Mouse (Mus musculus) embryonic facial prominence, embryonic 13.5 days (tissue): ENCODE measurements around the gene Il1r1. TPM values are rescaled to one million over a fixed set of nuclear protein-coding genes. Genes with fewer than 3 reads are reported as not detected.
A peak's percentile ranks its signal among the peaks of the same experiment; 100 is the strongest.

Experiments
- ATAC-seq: fragments of 200-750 bp; cut with Nextera tagmentation; 2 replicates; pipeline ENCODE4 v1.8.0; 2017; ENCODE audit warnings: low read depth; ENCODE audit not compliant: insufficient number of reproducible peaks, insufficient read depth, low FRiP score, low TSS enrichment
- H3K27ac ChIP-seq: fragments of 300-500 bp; sonication (generic); 2 replicates; pipeline ENCODE4 v1.5.1; 2015; ENCODE audit warnings: moderate library complexity, mild to moderate bottlenecking, inconsistent platforms
- H3K27me3 ChIP-seq: fragments of 300-500 bp; sonication (generic); 2 replicates; pipeline ENCODE4 v1.6.1; 2015; ENCODE audit warnings: mild to moderate bottlenecking, inconsistent platforms
- H3K36me3 ChIP-seq: fragments of 300-500 bp; sonication (generic); 2 replicates; pipeline ENCODE4 v1.6.1; 2015; ENCODE audit warnings: mild to moderate bottlenecking, inconsistent platforms
- H3K4me1 ChIP-seq: fragments of 300-500 bp; sonication (generic); 2 replicates; pipeline ENCODE4 v1.6.1; 2015; ENCODE audit warnings: inconsistent platforms
- H3K4me2 ChIP-seq: fragments of 300-500 bp; sonication (generic); 2 replicates; pipeline ENCODE4 v1.6.1; 2015; ENCODE audit warnings: moderate library complexity, mild to moderate bottlenecking, inconsistent platforms
- H3K4me3 ChIP-seq: fragments of 300-500 bp; sonication (generic); 2 replicates; pipeline ENCODE4 v1.5.1; 2015; ENCODE audit warnings: mild to moderate bottlenecking, inconsistent platforms
- H3K9ac ChIP-seq: fragments of 300-500 bp; sonication (generic); 2 replicates; pipeline ENCODE4 v1.6.1; 2015; ENCODE audit warnings: mild to moderate bottlenecking, inconsistent platforms
- H3K9me3 ChIP-seq: fragments of 300-500 bp; sonication (generic); 2 replicates; pipeline ENCODE4 v1.6.1; 2016; ENCODE audit warnings: inconsistent platforms
- WGBS: fragments of 180-500 bp; shearing (Covaris S2); methylation state at CpG from one replicate; pipeline ENCODE4 v1.1.7; 2015; ENCODE audit warnings: mixed read lengths; 5-methylcytosine and 5-hydroxymethylcytosine counted together
- polyA plus RNA-seq: library from polyadenylated mRNA; unstranded; fragments of >200 nt; fragmentation: Nextera tagmentation; extraction: Ambion mirVana; gene quantifications from 2 replicates; pipeline ENCODE4 v1.2.1, GENCODE M21; 2015

Il1r1 gene
- polyA plus RNA-seq, 1 experiment from 2014 or later = 7.2 TPM

GRCm38 (mm10) chr1:40254347-40255057, 29.6 kb downstream of the Il1r1 start:
- no peaks in the 10 kb centered on the region for H3K27me3 ChIP-seq
- no peaks in the 10 kb centered on the region for H3K9me3 ChIP-seq
- H3K4me2 ChIP-seq = no peak overlapping the region
- no peaks in the 10 kb centered on the region for H3K4me1 ChIP-seq
- WGBS = 42% methylated on average over 3 of the region's 3 CpGs
- no peak overlapping the region for H3K9ac ChIP-seq
- ATAC-seq = no peak
- H3K27ac ChIP-seq = 0 out of 2 replicates have a peak overlapping the region, but pooled peaks have one; percentile 35
- no peak overlapping the region for H3K4me3 ChIP-seq
- no peaks in the 10 kb centered on the region for H3K36me3 ChIP-seq

GRCm38 (mm10) chr1:40262441-40263121, 37.7 kb downstream of the Il1r1 start:
- Histone ChIP-seq H3K36me3 (no peaks in the 10 kb centered on the region), H3K27ac (no peak overlapping the region), H3K4me1 (peaks cover 35% of the 10 kb centered on the region), H3K27me3 (no peaks in the 10 kb centered on the region), H3K4me2 (no peak overlapping the region), H3K4me3 (no peak overlapping the region), H3K9me3 (no peaks in the 10 kb centered on the region), H3K9ac (no peak overlapping the region)
- 57% methylated on average over 9 of the region's 9 CpGs for WGBS
- ATAC-seq = no peak

GRCm38 (mm10) chr1:40263122-40263498, 38.2 kb downstream of the Il1r1 start:
- ATAC-seq = no peak
- Histone ChIP-seq H3K27ac (no peak overlapping the region; the same call in 1 of the 2 replicates), H3K9me3 (no peaks in the 10 kb centered on the region), H3K4me2 (no peak overlapping the region), H3K4me3 (no peak overlapping the region), H3K36me3 (no peaks in the 10 kb centered on the region), H3K9ac (no peak overlapping the region), H3K4me1 (peaks cover 40% of the 10 kb centered on the region), H3K27me3 (no peaks in the 10 kb centered on the region)
- WGBS = 35% methylated on average over 7 of the region's 7 CpGs

DNA sequence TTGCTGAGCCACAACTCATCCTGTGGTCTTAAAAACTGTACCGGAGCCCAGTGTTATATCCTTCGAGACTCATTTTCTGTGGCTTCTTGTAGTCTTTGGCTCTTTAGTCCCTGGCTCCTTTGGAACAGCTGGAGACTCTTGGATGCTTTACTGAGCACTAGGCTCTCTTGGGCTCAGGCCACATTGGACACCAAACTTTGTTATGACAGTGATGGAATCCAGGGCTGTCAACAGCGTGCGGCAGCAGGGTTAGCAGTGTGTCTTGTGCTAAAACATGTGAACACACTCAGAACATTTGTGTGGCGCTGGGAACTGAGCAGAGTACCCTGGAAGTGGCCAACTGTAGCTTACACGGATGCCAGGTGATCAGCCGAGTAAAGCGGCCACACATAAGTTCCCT, 38.8 kb downstream of the Il1r1 start:
- WGBS = 80% methylated on average over 8 of the region's 8 CpGs
- Histone ChIP-seq H3K9ac (no peak overlapping the region), H3K27me3 (no peaks in the 10 kb centered on the region), H3K9me3 (no peaks in the 10 kb centered on the region), H3K4me3 (no peak overlapping the region), H3K27ac (peak overlapping the region; percentile 12; the same call in 1 of the 2 replicates), H3K4me1 (peaks cover 45% of the 10 kb centered on the region), H3K4me2 (no peak overlapping the region), H3K36me3 (no peaks in the 10 kb centered on the region)
- no peak for ATAC-seq

DNA sequence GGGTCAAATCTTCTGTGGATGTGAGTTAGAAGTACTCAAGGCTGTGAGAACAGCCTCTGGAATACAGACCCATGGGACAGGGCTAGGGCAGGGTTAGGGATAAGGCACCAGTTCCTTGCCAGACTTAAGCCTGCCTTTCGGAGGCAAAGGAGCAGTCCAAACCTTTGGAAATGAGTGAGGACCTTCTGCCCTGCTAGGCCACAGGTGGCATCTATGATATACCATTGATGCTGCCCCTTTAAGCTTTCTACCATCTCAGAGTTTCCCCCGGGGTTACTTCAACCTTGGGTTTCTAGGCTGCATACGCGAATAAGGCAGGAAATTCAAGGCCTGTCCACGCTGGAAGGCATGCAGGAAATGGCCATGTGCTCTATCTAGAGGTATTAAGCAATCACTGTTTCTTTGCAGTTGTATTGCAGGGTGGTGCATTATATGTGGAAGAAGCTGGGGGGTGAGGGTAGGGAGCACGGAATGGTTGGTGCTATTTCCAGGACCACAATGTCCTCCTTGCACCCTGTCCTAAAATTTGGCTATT, 40.5 kb downstream of the Il1r1 start:
- no peaks in the 10 kb centered on the region for H3K9me3 ChIP-seq
- H3K27me3 ChIP-seq = no peaks in the 10 kb centered on the region
- H3K36me3 ChIP-seq = no peaks in the 10 kb centered on the region
- no peak overlapping the region for H3K9ac ChIP-seq
- H3K4me3 ChIP-seq = no peak overlapping the region
- no peak overlapping the region for H3K4me2 ChIP-seq
- peaks cover 47% of the 10 kb centered on the region for H3K4me1 ChIP-seq
- ATAC-seq = no peak
- 0 out of 2 replicates have a peak overlapping the region, but pooled peaks have one; percentile 69 for H3K27ac ChIP-seq
- WGBS = 73% methylated on average over 6 of the region's 6 CpGs

DNA sequence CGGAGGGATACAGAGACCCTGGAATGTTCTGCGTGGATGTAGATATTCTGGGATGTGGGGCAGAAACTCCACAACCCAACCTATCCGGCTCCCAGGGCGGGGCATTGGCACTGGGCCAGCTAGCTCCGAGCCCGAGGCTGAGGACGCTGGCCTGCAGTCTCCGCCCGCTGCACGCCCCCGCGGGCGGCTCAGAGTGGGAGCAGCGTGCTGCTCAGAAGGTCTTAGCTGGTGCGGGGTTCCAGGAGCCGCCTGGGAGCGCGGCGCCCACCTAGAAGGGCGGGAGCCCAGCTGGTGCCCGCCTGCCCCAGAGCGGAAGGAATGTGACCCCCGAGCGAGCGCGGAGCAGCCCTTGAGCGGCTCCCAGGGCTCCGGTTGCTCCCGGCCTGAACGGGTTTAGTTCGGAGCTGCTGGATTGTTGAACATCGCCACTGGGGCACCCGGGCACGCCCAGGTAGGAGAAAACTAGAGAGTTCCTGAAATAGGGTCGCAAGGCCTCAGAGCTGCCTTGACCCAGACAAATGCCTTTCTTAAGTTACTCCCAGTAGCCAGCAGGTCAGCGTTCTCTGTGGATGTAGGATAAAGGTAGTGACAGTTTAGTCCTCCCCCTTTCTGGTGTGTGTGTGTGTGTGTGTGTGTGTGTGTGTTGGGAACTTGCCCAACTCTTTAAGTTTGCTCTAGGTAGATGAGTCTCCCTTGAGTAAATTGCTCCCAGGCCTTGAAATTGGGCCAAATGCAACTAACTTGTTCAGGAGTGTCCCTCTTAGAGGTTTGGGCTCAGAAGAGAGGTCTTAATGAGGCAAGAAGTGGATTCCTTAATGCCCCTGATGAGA, 41.8 kb downstream of the Il1r1 start:
- Histone ChIP-seq H3K36me3 (no peaks in the 10 kb centered on the region), H3K9me3 (no peaks in the 10 kb centered on the region), H3K27me3 (no peaks in the 10 kb centered on the region), H3K9ac (peak overlapping the region; percentile 76), H3K4me1 (peaks cover 51% of the 10 kb centered on the region), H3K4me3 (peak overlapping the region; percentile 53), H3K4me2 (peak overlapping the region; percentile 83), H3K27ac (peak overlapping the region; percentile 69)
- ATAC-seq = peak; percentile 54
- WGBS = 1% methylated on average over 36 of the region's 36 CpGs

GRCm38 (mm10) chr1:40267846-40268245, 43.0 kb downstream of the Il1r1 start:
- H3K9ac ChIP-seq = no peak overlapping the region
- no peaks in the 10 kb centered on the region for H3K36me3 ChIP-seq
- H3K4me1 ChIP-seq = peaks cover 50% of the 10 kb centered on the region
- H3K27ac ChIP-seq = no peak overlapping the region
- ATAC-seq = no peak
- H3K27me3 ChIP-seq = no peaks in the 10 kb centered on the region
- no peak overlapping the region for H3K4me3 ChIP-seq
- H3K4me2 ChIP-seq = peak overlapping the region; percentile 83
- H3K9me3 ChIP-seq = no peaks in the 10 kb centered on the region
- 85% methylated on average over 6 of the region's 6 CpGs for WGBS

- ATAC-seq = no peak
- Histone ChIP-seq H3K4me1 (peaks cover 43% of the 10 kb centered on the region), H3K4me2 (peak overlapping the region; percentile 83; the same call in 1 of the 2 replicates), H3K27ac (no peak overlapping the region), H3K9ac (no peak overlapping the region), H3K9me3 (no peaks in the 10 kb centered on the region), H3K36me3 (no peaks in the 10 kb centered on the region), H3K27me3 (no peaks in the 10 kb centered on the region), H3K4me3 (no peak overlapping the region)
- WGBS = 82% methylated on average over 6 of the region's 6 CpGs
These were observed 43.7 kb downstream of the Il1r1 start for GRCm38 (mm10) chr1:40268536-40268935.

- 82% methylated on average over 12 of the region's 12 CpGs for WGBS
- no peak overlapping the region for H3K27ac ChIP-seq
- H3K9me3 ChIP-seq = no peaks in the 10 kb centered on the region
- H3K27me3 ChIP-seq = no peaks in the 10 kb centered on the region
- ATAC-seq = no peak
- H3K4me3 ChIP-seq = no peak overlapping the region
- no peak overlapping the region for H3K9ac ChIP-seq
- no peak overlapping the region for H3K4me2 ChIP-seq
- no peaks in the 10 kb centered on the region for H3K36me3 ChIP-seq
- H3K4me1 ChIP-seq = peaks cover 51% of the 10 kb centered on the region
These were observed 45.5 kb downstream of the Il1r1 start for GRCm38 (mm10) chr1:40270415-40270814.

DNA sequence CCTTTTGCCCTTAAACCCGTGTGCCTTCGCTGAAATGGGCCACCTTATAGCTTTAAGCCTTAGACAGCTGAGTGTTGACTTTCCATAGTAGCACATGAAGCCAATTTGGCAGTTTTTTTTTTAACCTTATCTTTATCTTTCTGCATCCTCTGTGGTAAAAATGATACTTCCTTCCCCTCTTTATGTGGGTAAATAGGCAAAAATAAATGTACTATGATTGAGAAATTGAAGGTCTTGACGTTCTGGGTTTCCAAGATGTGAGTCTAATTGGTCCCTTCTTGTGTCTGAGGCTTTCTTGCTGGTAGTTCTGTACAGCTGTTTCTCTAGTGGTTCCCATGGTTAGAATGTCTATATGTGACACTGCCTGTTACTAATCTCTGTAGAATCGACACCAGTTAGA, 46.2 kb downstream of the Il1r1 start:
- H3K36me3 ChIP-seq = no peaks in the 10 kb centered on the region
- no peak for ATAC-seq
- whole genome bisulfite sequencing = 68% methylated on average over 4 of the region's 4 CpGs
- H3K9ac ChIP-seq = no peak overlapping the region
- H3K27me3 ChIP-seq = no peaks in the 10 kb centered on the region
- no peak overlapping the region for H3K4me3 ChIP-seq
- no peak overlapping the region for H3K27ac ChIP-seq
- peaks cover 50% of the 10 kb centered on the region for H3K4me1 ChIP-seq
- H3K9me3 ChIP-seq = no peaks in the 10 kb centered on the region
- H3K4me2 ChIP-seq = no peak overlapping the region

- Histone ChIP-seq H3K4me3 (no peak overlapping the region), H3K27me3 (no peaks in the 10 kb centered on the region), H3K4me2 (no peak overlapping the region), H3K36me3 (no peaks in the 10 kb centered on the region), H3K27ac (no peak overlapping the region), H3K9me3 (no peaks in the 10 kb centered on the region), H3K4me1 (peaks cover 47% of the 10 kb centered on the region), H3K9ac (no peak overlapping the region)
- no peak for ATAC-seq
- 86% methylated on average over 10 of the region's 10 CpGs for WGBS
These were observed 46.7 kb downstream of the Il1r1 start for GRCm38 (mm10) chr1:40271486-40272055.
